In the genomic region with DNA sequence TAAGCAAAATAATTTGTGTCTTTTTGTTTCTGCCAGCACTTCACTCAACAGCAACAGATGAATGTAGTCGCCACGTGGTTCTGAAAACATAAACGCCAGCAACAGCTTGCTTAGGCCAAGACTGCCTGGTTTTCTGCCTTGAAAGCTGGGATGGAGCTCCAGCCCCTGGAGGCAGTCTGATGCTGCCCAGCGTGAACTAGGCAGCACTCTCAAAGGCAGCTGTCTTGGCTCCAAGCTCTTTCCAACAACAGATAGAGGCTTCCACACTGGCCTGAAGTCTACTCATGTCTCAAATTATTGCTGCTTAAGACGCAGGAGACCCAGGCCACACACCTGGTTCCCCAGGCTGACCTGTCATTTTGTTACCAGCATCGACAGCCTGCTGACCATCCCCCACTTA, we compare ENCODE assay signal across 24 mouse cellular contexts. TPM values are rescaled to one million over a fixed set of nuclear protein-coding genes. Genes with fewer than 3 reads are reported as not detected.
DNase-seq lines count a peak whose midpoint lies in the region; ATAC-seq lines count a peak whose summit lies in the region.
"Had no signal": no experiment of that assay in that cellular context is flagged by ENCODE, and none has a peak within 500 bp of the region (broad histone marks: within the 10 kb centered on the region; RNA-seq: fewer than 3 reads in every experiment).

No protein-coding gene starts in this region.

- no peak overlapping the region for H3K9ac ChIP-seq in forebrain, embryonic 14.5 days (ENCODE audit: low read length)
- no peak overlapping the region for H3K9ac ChIP-seq in embryonic facial prominence, embryonic 11.5 days (replicated peaks; ENCODE audit: low read length)
- H3K9ac ChIP-seq: embryonic facial prominence, embryonic 15.5 days; heart, embryonic 15.5 days; hindbrain, embryonic 14.5 days had no signal

- H3K27ac ChIP-seq in forebrain, embryonic 14.5 days (ENCODE audit: low read depth, low read length): no peak overlapping the region
- no peak overlapping the region for H3K27ac ChIP-seq in forebrain, embryonic 10.5 days
- no peak overlapping the region for H3K27ac ChIP-seq in embryonic facial prominence, embryonic 11.5 days (replicated peaks; ENCODE audit: low read depth, low read length)
- H3K27ac ChIP-seq: embryonic facial prominence, embryonic 15.5 days; heart, embryonic 10.5 days; heart, embryonic 15.5 days; hindbrain, embryonic 14.5 days had no signal

- no peaks in the 10 kb centered on the region for H3K9me3 ChIP-seq in forebrain, embryonic 14.5 days (replicated peaks; ENCODE audit: control insufficient read depth, low read length)
- H3K9me3 ChIP-seq in forebrain, embryonic 10.5 days: no peaks in the 10 kb centered on the region
- H3K9me3 ChIP-seq in embryonic facial prominence, embryonic 11.5 days (replicated peaks; ENCODE audit: control insufficient read depth, low read length): no peaks in the 10 kb centered on the region
- H3K9me3 ChIP-seq: embryonic facial prominence, embryonic 15.5 days; heart, embryonic 10.5 days; heart, embryonic 15.5 days had no signal

- no peaks in the 10 kb centered on the region for H3K36me3 ChIP-seq in forebrain, embryonic 14.5 days (ENCODE audit: control insufficient read depth, insufficient read depth, low read length)
- H3K36me3 ChIP-seq in forebrain, embryonic 10.5 days (replicated peaks): no peaks in the 10 kb centered on the region
- no peaks in the 10 kb centered on the region for H3K36me3 ChIP-seq in embryonic facial prominence, embryonic 11.5 days (replicated peaks; ENCODE audit: control insufficient read depth, insufficient read depth, low read depth, low read length)
- H3K36me3 ChIP-seq: embryonic facial prominence, embryonic 15.5 days; heart, embryonic 10.5 days; heart, embryonic 15.5 days had no signal

- peak; percentile 8 for DNase-seq in forebrain, embryonic 14.5 days (ENCODE audit: low spot score)
- no peak for DNase-seq in forebrain, embryonic 10.5 days (ENCODE audit: extremely low spot score, low spot score)
- peak; percentile 56 for DNase-seq in left cerebral cortex, postnatal 4 days
- no peak for DNase-seq in left cerebral cortex, adult 18-20 months (ENCODE audit: low spot score in 2 of 2)
- DNase-seq in testis, postnatal 14 days (ENCODE audit: low spot score): peak; percentile 50
- no peak for DNase-seq in testis, postnatal 10 days (ENCODE audit: low spot score)
- peak; percentile 3 for DNase-seq in embryonic facial prominence, embryonic 11.5 days (ENCODE audit: low spot score)
- DNase-seq in right cerebral cortex, adult 2 months (ENCODE audit: low spot score in 2 of 2): no peak
- DNase-seq: adrenal gland, adult 8-10 months; adrenal gland, postnatal 36 days; cerebellum, adult 11 months; cerebellum, adult 9-10 months; gastrocnemius, postnatal 10 days; heart, adult 18-20 months; heart, postnatal 14 days had no signal

- WGBS in forebrain, embryonic 14.5 days: 38% methylated on average over 6 of the region's 6 CpGs
- WGBS in forebrain, embryonic 10.5 days: 41% methylated on average over 6 of the region's 6 CpGs
- 31% methylated on average over 6 of the region's 6 CpGs for WGBS in embryonic facial prominence, embryonic 11.5 days

- H3K4me2 ChIP-seq in forebrain, embryonic 14.5 days (ENCODE audit: low read length): no peak overlapping the region
- no peak overlapping the region for H3K4me2 ChIP-seq in embryonic facial prominence, embryonic 11.5 days (ENCODE audit: low read depth, low read length)
- H3K4me2 ChIP-seq: embryonic facial prominence, embryonic 15.5 days; heart, embryonic 15.5 days; hindbrain, embryonic 14.5 days had no signal

- intact Hi-C loops in left cerebral cortex, postnatal 4 days (cut with DNase I): no loop called here

- no peak for ATAC-seq in forebrain, embryonic 14.5 days
- ATAC-seq in embryonic facial prominence, embryonic 11.5 days (replicated peaks; ENCODE audit: insufficient number of reproducible peaks, low FRiP score, low TSS enrichment, low read depth): no peak
- ATAC-seq: intestine, embryonic 16.5 days had no signal

- H3K27me3 ChIP-seq in forebrain, embryonic 14.5 days (replicated peaks; ENCODE audit: control insufficient read depth, insufficient read depth, low read length): no peaks in the 10 kb centered on the region
- no peaks in the 10 kb centered on the region for H3K27me3 ChIP-seq in forebrain, embryonic 10.5 days (ENCODE audit: poor library complexity, severe bottlenecking)
- H3K27me3 ChIP-seq in embryonic facial prominence, embryonic 11.5 days (ENCODE audit: control insufficient read depth, insufficient read depth, low read length): no peaks in the 10 kb centered on the region
- H3K27me3 ChIP-seq: embryonic facial prominence, embryonic 15.5 days; heart, embryonic 15.5 days had no signal

- no peak overlapping the region for H3K4me3 ChIP-seq in forebrain, embryonic 14.5 days (ENCODE audit: low read depth, low read length)
- no peak overlapping the region for H3K4me3 ChIP-seq in forebrain, embryonic 10.5 days
- H3K4me3 ChIP-seq in embryonic facial prominence, embryonic 11.5 days (ENCODE audit: low read depth, low read length): no peak overlapping the region
- H3K4me3 ChIP-seq: embryonic facial prominence, embryonic 15.5 days; erythroblast, embryonic 14.5 days; heart, embryonic 10.5 days; heart, embryonic 15.5 days had no signal

- H3K4me1 ChIP-seq in forebrain, embryonic 14.5 days (ENCODE audit: control insufficient read depth, insufficient read depth, low read length): no peaks in the 10 kb centered on the region
- peaks cover 17% of the 10 kb centered on the region for H3K4me1 ChIP-seq in forebrain, embryonic 10.5 days
- H3K4me1 ChIP-seq in embryonic facial prominence, embryonic 11.5 days (ENCODE audit: control insufficient read depth, insufficient read depth, low read length): no peaks in the 10 kb centered on the region
- H3K4me1 ChIP-seq: embryonic facial prominence, embryonic 15.5 days; heart, embryonic 10.5 days; heart, embryonic 15.5 days had no signal

RNA-seq across cellular contexts. Expression of gene Dnmt3c, which starts 6.9 kb away (rescaled TPM):
- polyA plus RNA-seq in forebrain, embryonic 14.5 days (2014; fragmentation: Nextera tagmentation; extraction: Ambion mirVana): 0.08 and 0.16 TPM in 2 replicates
- 0.07 TPM in 1 of 2 replicates, not detected in the other for polyA plus RNA-seq in forebrain, embryonic 10.5 days (2016; fragmentation: Nextera tagmentation; extraction: Ambion mirVana)
- total RNA-seq in left cerebral cortex, postnatal 4 days (2021): not detected
- total RNA-seq in left cerebral cortex, adult 18-20 months (2021): not detected
- polyA plus RNA-seq in embryonic facial prominence, embryonic 11.5 days (2014; fragmentation: Nextera tagmentation; extraction: Ambion mirVana): not detected in 2 replicates
- total RNA-seq: adrenal gland, adult 8-10 months; adrenal gland, postnatal 36 days; common myeloid progenitor, adult 5-6 weeks; gastrocnemius, postnatal 10 days; heart, adult 18-20 months; heart, postnatal 14 days; hematopoietic stem cell, adult 5-6 weeks had no signal
- polyA plus RNA-seq: embryonic facial prominence, embryonic 15.5 days; erythroblast, embryonic 14.5 days; forebrain, embryonic 11.5 days; heart, embryonic 15.5 days; intestine, embryonic 16.5 days had no signal

RNA-seq across cellular contexts. Expression of gene Mapre1, which starts 37.7 kb away (rescaled TPM):
- 384 and 427 TPM in 2 replicates for polyA plus RNA-seq in forebrain, embryonic 14.5 days (2014; fragmentation: Nextera tagmentation; extraction: Ambion mirVana)
- 312 and 323 TPM in 2 replicates for polyA plus RNA-seq in forebrain, embryonic 10.5 days (2016; fragmentation: Nextera tagmentation; extraction: Ambion mirVana)
- total RNA-seq in left cerebral cortex, postnatal 4 days (2021): 100 to 1,000 TPM; 242 to 243 TPM
- total RNA-seq in left cerebral cortex, adult 18-20 months (2021): 10 to 100 TPM; 72.0 to 94.5 TPM
- polyA plus RNA-seq in embryonic facial prominence, embryonic 11.5 days (2014; fragmentation: Nextera tagmentation; extraction: Ambion mirVana): 340 and 368 TPM in 2 replicates

RNA-seq across cellular contexts. Expression of gene Dnmt3b, which starts 54.1 kb away (rescaled TPM):
- 3.2 and 3.5 TPM in 2 replicates for polyA plus RNA-seq in forebrain, embryonic 14.5 days (2014; fragmentation: Nextera tagmentation; extraction: Ambion mirVana)
- 24.8 and 26.9 TPM in 2 replicates for polyA plus RNA-seq in forebrain, embryonic 10.5 days (2016; fragmentation: Nextera tagmentation; extraction: Ambion mirVana)
- total RNA-seq in left cerebral cortex, postnatal 4 days (2021): 1 to 10 TPM; 2.8 to 4.0 TPM
- under 1 TPM; 0.47 to 0.58 TPM for total RNA-seq in left cerebral cortex, adult 18-20 months (2021)
- polyA plus RNA-seq in embryonic facial prominence, embryonic 11.5 days (2014; fragmentation: Nextera tagmentation; extraction: Ambion mirVana): 15.0 and 16.6 TPM in 2 replicates

Comparison
In these comparisons a context has a peak if more than half of its experiments do, and no peak if none do; other contexts are left out.
1. DNase-seq: peak in forebrain, embryonic 14.5 days (single experiment), left cerebral cortex, postnatal 4 days (single experiment), testis, postnatal 14 days (single experiment) and embryonic facial prominence, embryonic 11.5 days (single experiment); none in forebrain, embryonic 10.5 days (single experiment), left cerebral cortex, adult 18-20 months (0 of 2), testis, postnatal 10 days (single experiment) and right cerebral cortex, adult 2 months (0 of 2).